Mouse (Mus musculus) cerebellum, adult 11-12 months (tissue): Measurements from ENCODE around the gene Gm20867.
"Not testable (repeated sequence)": the region's sequence is repeated elsewhere in the genome, so short reads cannot be mapped to it uniquely, and the experiment has no call there.

ENCODE experiments used
- DNase-seq: peaks from one replicate; pipeline ENCODE4 v3.0.0; 2022

Gm20867 gene

GRCm38 (mm10) chrY:77963104-77963503, at the start of gene Gm20867:
Gene Gm20867 (minus strand): TSS chrY:77963204.
- not testable (repeated sequence) for DNase-seq
